Mouse (Mus musculus) layer of hippocampus, adult 18-20 months (tissue): ENCODE results near the gene Rtn4rl1. TPM values are rescaled to one million over a fixed set of nuclear protein-coding genes. Genes with fewer than 3 reads are reported as not detected.
A peak's percentile ranks its signal among the peaks of the same experiment; 100 is the strongest.

Experiments used
- DNase-seq, 2 experiments: peaks; one replicate each; pipeline ENCODE4 v3.0.0; 2022; ENCODE audit warnings: low spot score in 2 of 2
- total RNA-seq, 2 experiments: library from RNA; stranded (reverse); gene quantifications; 2 replicates each; pipeline ENCODE4 v1.2.3; 2021

Gene Rtn4rl1
- total RNA-seq, 2 experiments from 2014 or later: 109 to 117 TPM

DNA sequence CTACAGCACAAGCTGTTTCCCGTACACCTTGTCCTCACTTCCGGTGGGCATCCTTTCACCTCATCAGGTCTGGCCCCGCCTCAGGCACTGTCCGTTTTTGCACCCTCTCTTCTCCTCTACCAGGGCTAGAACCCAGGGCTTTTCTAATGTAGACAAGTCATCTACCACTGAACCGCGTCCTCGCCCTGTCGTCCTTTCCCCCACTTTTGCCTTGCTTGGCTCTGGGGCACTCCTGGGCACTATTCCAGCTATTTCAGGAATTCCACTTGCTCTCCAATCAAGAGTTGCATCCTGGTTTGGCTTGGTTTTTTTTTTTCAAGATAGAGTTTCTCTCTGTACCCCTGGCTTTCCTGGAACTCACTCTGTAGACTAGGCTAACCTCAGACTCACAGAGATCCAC, 53.0 kb downstream of the Rtn4rl1 start:
- no peak for DNase-seq

DNA sequence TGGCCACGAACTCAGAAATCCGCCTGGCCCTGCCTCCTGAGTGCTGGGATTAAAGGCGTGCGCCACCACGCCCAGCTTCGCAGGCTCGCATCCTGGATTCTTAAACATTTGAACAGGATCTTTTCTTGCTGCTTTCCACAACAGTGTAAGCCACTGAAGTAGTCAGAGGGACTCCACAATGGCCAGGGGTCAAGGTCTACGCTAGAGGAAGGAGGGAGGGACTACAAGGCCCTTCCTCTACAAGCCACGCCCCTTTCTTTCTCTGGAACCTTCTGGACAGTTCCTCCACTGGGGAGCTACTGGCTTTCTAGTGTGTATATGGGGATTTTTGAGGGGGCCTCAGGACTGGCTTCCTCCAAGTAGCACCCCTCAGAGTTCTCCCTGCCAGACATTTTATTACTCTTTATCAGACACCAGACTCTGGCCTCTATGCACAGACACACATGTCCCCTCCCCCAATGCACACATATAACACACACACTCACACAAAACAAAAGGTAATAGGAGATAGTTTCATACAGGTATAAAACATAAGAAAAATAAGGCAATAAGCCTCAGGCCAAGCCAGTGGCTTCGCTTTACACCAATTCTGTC, 53.7 kb downstream of the Rtn4rl1 start:
- no peak for DNase-seq

DNA sequence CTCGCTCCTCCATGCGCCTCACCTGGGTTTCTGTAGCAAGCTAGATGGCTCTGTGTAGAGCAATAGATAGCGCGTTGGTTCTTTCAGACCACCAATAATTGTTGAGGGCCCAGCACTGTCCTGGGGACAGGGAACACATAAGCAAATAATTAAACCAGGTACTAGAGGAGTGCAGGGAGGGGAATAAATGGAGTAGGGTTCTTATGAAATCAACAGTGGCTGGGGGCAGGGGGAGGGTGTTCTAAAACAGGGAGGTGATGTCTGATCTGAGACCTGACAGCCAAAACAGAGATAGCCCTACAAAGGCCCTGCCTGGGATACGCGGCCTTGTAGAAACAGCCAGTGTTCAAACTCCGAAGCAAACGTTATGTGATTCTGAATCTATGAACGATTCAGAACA, 56.0 kb downstream of the Rtn4rl1 start:
- DNase-seq: no peak

DNA sequence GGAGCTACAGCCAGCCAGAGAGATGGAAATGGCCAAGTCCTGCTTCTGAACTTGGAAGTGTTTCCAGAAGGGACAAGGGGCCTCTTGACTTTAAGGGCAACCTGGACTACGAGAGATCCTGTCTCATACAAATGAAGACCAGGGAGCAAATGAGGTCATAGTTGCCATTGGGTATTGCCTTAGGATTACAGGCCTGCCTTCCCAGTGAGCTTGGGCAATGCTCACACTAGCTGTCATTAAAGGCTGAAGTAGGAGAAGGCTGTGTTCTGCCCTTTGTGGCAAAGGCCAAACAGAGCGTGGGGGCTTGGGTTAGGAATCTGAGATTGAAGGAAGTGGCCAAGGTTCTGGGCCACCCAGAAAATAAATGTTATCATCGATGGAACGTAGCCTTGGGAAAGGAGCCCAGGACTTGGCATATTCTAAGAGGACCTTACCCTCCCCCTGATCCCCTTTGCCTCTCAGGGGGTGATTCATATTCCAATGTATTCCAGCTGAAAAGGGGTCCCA, 57.5 kb downstream of the Rtn4rl1 start:
- DNase-seq: no peak

DNA sequence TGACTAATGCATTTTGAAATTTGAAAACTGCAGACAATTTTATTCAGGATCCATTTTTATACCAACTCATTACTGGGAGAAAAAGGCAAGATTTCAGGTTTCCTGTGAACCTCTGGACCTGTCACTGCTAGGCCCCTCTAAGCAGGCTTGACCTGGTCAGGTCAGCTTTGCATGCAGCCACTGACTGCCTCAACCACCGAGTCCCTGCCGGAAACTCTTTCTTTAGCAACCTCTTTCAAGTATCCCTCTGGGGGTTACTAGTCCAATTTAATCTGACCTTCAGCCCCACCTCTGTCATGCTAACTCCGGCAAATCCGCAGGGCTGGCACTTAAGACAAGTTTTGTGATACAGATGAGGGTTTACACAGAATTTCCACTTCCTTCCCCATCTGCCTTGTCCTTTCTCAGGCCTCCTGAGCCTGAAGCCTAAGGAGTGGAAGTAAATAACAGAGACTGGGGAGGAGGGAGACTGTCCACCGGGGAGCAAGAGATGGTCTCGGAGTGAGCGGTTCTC, 58.0 kb downstream of the Rtn4rl1 start:
- DNase-seq: no peak

DNA sequence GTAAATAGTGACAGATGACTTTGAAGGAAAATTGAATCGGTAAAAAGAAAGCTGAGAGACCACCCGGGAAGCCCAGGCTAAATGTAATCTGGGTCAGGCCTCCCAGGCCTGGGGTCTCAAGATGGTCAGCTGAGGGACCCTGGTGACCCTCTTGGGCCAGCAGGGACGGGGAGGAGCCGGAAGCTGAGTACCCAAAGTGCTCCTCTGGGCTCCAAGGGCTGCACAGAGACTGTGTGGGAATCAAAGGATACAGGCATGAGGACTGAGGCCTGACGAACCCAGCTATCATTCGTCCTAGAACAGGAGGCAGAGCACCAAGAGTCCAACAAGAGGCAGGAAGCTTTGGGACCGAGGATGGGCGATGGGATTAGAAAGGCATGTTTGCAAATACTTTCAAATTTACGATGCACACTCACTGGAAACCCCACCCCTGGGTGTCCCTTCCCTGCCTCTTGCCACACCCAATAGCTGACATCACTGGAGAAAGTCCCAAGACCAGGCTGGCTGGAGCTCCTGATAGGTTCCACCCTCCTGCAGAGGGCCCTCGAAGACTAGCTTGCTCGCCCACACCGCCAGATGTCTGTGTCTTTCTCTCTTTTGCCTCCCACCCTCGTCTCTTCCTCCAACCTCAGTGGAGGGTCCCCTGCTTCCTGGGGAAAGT, 60.8 kb downstream of the Rtn4rl1 start:
- peak in 1 of 2 experiments; percentile 62 for DNase-seq

DNA sequence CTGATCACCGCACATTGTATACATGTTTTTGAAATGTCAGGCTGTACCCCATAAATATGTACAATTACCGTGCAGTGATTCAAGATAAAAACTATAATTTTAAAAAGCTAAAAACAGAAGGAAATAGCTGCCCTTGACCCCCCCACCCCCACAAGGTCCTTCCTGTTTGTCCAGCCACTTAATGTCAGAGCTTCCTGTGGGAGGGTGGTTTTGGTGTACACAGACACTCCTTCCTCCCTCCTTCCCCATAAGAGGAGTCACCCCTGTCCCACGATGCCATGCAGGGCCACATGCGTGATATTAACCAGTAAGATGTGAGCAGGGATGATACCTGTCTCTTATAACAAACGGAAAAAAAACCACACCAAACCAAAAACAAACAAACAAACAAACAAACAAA, 61.7 kb downstream of the Rtn4rl1 start:
- no peak for DNase-seq

DNA sequence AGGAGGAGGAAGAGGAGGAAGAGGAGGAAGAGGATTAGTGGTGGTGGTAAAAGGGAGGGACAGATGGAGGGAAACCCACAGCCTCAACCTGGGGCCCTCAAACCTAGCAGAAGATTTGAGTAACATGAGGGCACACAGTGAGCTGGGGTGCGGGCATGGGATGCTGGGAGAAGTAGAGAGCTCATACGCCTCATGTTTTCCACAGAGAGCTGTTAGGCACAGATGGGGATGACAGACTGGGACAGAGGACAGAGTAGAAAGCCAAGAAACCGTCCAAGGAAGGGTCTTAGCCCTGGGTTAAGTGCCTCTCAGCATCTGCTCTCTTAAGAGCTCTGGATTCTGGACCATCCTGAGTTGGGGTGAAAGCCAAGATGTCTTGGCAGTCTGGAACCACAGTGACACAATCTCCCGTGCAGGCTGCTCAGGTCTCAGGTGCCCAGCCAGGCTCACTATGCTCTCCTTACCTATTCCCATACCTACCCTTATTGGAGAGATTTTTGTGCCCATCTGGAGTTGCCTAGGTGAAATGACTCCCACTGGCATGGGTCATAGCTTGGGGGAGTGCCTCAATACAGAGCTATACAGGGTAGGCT, 63.6 kb downstream of the Rtn4rl1 start:
- DNase-seq: peak in 1 of 2 experiments; percentile 60

DNA sequence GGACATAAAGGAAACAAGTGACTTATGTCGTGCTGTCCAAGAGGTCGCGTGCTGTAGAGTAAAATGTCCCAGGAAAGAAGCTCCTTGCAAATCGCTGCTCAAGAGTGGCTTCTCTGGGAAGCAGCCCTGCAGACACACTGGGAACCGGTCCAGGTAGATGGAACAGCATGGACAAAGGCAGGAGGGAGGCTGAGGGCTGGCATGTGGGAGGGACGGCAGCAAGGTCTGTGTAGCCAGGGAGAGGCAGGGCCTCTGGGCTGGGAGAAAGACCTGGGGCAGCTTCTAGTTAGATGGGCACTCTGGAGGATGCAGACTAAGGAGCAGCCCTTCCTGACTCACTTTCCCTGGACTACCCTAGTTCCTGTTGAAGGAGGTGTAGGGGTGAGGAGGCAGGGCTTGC, 65.8 kb downstream of the Rtn4rl1 start:
- no peak for DNase-seq

DNA sequence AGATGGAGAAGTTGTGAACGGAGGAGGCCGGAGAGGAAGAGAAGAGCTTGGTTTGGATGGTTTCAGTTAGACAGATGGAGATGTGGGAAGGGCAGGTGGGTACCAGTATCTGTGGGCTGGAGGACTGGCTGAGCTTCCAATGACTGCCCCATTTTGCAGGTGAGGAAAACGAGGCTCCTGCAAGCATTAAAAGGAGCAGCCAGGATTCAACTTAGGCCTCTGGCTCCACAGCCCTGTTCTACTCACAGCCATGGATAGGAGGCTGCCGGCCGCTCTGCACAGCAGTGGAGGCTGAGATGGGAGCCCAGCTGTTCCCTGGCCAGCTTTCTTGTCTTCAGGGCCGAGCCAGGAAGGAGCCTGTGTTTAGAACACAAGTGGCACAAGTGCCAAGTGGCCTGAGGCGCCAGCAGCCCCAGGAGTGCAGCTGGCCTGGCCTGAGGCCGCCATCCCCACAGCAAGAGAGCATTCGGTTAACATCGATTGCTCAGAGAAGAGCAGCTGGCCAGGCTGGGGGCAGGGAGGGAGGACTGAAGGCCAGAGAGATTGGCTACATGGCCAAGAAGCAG, 66.5 kb downstream of the Rtn4rl1 start:
- peak in 1 of 2 experiments; percentile 49 for DNase-seq

DNA sequence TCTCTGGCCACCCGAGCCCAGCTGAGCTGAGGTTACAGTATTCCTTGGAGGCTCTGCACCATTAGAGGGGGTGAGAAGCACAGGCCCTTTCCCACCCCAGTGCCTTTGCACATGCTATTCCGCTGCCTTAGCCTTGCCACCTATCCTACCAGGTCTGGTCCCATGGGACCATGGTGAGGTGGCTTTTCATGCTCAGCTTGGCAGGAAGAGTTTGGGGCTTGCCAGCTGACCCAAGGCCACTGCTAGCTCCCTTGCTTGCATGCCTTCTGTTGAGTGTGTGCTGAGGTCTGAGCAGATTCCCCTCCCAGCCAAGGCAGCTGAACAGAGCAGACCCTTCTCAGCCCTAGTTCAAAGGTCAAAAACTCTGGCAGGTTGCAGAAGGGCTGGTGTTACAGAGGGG, 67.4 kb downstream of the Rtn4rl1 start:
- DNase-seq: no peak

DNA sequence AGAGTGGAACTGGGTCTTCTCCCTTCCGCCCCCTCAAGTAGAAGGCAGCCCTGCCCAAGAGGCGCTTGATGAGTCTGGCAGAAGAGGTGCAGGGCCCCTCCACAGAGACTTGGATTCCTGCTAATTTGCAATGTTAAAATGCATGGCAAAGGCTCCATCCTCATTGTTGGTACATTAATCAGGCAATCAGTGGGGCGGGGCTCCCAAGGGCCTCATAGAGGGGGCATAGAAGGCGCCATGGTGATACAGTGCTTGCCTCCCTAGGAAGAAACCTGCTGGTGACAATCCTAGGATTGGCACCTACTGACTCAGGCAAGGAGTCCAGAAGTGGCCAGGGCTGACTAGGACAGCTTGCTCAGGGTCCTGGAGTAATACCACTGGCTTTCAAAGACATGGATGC, 68.1 kb downstream of the Rtn4rl1 start:
- DNase-seq: no peak

DNA sequence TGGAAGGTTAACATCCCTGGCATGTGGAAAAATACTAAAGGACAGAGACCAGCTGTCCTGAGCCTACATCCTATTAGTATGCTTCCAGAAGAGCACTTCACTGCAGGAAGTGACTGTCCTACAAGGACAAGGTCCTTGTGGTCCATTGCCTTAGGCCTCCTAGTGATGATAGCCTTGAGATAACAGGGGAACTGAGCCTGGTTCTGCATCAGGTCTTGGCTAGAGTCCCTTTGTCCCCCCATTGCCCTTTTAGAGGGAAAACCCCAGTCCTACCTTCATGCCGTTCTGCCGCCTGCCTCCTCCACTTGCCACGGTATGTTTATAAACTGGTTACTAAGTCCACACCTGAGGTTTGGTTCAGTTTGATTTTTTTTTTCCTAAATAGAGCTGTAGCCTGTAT, 68.6 kb downstream of the Rtn4rl1 start:
- DNase-seq: no peak

DNA sequence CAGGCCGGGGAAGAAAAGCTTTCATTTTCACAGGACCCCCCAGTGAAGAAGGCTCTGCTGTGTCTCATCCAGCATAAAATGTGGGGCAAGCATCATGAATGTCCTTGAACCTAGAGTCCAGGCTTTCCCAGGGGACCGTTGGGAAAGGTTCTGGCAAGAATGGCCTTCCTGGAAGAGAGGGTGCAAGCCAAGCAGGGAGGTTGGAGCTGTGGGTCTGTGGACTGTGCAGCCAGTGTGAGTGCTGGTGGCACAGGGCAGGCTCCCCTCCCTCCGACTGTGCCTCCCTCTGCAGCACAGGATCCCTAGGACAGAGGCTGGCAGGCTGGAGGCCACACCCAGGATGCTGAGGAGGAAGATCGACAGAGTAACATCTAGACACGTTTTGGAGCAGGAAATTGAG, 69.2 kb downstream of the Rtn4rl1 start:
- DNase-seq: no peak

DNA sequence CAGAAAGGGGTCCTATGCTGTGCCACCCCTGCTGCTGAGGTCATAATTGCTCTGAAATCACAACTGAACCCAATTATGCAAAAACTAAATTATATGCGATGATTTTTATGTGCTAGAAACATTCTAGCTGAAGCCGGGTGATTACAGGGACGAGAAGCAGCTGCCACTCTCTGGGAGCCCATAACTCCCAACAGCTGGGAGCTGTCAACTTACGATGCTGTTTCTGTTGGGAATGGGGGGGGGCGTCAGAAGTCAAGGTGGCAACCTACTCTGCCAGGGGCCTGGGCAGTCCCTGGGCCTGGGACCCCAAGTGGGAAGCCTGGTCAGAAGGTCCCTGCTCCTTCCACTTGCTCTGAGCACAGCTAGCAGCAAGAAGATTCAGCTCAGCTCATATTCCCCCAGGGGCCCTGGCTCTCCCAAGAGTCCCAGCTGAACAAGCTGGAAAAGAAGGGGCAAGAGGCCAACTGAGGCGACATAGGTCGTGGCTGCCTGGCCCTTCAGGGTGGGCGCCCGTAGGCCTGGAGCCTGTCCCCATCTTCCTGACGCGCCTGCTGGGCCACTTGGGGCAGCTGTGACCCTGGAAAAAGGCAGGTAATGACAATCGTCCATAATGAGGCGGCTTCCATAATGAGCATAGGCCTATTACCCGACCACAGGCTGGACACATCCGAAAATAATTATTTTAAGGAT, 69.8 kb downstream of the Rtn4rl1 start:
- no peak for DNase-seq

DNA sequence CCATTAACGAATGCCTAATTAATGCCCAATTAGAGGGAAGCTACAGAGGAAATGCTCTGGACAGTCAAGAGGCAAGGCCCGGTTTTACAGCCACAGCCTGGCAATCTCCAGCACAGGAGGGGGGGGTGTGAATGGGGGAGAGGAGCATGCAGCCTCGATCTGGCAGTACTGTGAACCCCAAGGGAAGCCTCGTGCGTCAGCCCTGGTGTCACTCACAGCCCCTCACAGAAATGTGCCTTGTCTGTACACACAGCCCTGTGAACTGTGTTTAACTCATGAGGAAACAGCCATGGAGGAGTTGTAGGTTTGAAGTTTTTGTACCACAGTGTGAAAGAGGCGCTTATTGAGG, 70.4 kb downstream of the Rtn4rl1 start:
- no peak for DNase-seq

DNA sequence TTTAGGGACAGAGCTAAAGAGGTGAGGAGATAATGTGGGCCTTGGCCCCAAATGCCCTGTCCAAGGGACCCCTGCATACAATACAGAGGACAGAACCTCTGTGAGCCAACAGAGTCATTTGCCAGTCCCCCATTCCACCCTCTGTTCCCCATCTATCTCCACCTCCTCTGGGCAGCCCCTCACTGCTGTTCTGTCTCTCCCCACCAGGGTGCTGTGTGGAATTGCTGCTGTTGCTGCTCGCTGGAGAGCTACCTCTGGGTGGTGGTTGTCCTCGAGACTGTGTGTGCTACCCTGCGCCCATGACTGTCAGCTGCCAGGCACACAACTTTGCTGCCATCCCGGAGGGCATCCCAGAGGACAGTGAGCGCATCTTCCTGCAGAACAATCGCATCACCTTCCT, 71.0 kb downstream of the Rtn4rl1 start:
- DNase-seq: no peak

DNA sequence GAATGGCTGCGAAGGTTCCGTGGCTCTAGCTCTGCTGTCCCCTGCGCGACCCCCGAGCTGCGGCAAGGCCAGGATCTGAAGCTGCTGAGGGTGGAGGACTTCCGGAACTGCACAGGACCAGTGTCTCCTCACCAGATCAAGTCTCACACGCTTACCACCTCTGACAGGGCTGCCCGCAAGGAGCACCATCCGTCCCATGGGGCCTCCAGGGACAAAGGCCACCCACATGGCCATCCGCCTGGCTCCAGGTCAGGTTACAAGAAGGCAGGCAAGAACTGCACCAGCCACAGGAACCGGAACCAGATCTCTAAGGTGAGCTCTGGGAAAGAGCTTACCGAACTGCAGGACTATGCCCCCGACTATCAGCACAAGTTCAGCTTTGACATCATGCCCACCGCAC, 72.0 kb downstream of the Rtn4rl1 start:
- no peak for DNase-seq

DNA sequence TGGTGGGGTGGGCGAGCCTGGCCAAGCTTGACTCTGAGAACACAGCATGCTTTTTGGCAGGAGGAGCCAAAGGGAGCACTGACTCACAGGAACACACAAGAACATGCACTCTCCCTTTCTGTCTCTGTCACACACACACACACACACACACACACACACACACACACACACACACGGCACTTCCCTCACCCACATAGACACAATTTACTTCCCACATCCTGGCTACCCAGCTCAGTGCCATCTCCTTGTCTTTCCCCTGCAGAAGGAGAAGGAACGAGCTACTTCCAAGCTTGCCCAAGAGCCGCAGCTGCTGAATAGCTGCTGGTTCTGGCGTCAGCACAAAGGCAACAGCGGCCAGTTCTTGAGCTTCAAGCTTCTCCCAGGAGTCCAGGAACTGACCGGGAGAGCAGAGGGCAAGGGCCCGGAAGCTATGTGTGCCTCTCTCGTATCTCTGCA, 74.3 kb downstream of the Rtn4rl1 start:
- DNase-seq: peak; percentile 50 to 75

DNA sequence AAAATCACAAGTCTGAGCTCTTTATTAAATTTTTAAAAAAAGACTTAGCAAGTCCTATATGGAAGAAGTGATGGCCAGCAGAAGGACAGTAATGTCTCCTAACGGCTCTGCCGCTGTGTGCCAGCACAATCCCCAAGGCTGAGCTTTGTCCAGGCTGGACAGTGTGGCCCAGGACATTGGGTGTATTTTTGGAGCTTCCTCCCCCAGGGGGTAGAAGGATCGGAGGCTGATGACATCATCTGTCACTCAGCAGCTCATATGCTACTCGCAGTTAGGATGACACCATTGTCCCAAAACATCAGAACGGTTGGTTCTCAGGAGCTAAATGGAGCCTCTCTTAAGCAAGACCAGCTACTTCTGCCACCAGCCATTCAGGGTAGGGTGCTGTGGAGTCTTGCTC, 74.9 kb downstream of the Rtn4rl1 start:
- DNase-seq: no peak

DNA sequence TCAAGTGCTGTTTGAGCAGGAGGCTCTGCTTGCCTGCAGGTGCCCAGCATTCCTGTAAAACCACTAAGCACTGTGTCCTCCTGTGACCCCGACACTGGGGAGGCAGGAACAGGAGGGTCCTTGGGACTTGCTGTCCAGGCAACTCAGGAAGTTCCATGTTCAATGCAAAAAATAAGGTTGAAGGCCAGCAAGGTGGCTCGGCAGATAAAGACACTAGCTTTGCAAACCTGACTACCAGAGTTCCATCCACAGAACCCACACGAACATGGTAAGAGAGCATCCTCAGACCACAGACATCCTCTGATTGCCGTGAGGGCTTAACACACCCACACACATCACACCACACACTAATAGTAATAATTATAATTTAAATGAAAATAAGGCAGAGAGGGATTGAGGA, 75.6 kb downstream of the Rtn4rl1 start:
- DNase-seq: no peak
